Mouse (Mus musculus) embryonic facial prominence, embryonic 10.5 days (tissue): ENCODE results near the gene Stum. TPM values are rescaled to one million over a fixed set of nuclear protein-coding genes. Genes with fewer than 3 reads are reported as not detected.
A peak's percentile ranks its signal among the peaks of the same experiment; 100 is the strongest.
"Not testable (repeated sequence)": the region's sequence is repeated elsewhere in the genome, so short reads cannot be mapped to it uniquely, and the experiment has no call there.

Source experiments
- DNase-seq: peaks from one replicate; pipeline ENCODE4 v3.0.0-alpha.2; 2017; ENCODE audit warnings: low spot score
- H3K27ac ChIP-seq: fragments of 300-500 bp; sonication (generic); replicated peaks from 2 replicates; pipeline ENCODE4 v1.5.1; 2016; ENCODE audit warnings: mild to moderate bottlenecking
- H3K27me3 ChIP-seq: fragments of 300-500 bp; sonication (generic); replicated peaks from 2 replicates; pipeline ENCODE4 v1.6.1; 2016; ENCODE audit warnings: low read depth, mild to moderate bottlenecking; ENCODE audit not compliant: poor library complexity, severe bottlenecking
- H3K36me3 ChIP-seq: fragments of 300-500 bp; sonication (generic); replicated peaks from 2 replicates; pipeline ENCODE4 v1.6.1; 2016; ENCODE audit warnings: mild to moderate bottlenecking, moderate library complexity
- H3K4me1 ChIP-seq: fragments of 300-500 bp; sonication (generic); 2 replicates; pipeline ENCODE4 v1.6.1; 2016
- H3K4me3 ChIP-seq: fragments of 300-500 bp; sonication (generic); 2 replicates; pipeline ENCODE4 v1.5.1; 2016; ENCODE audit warnings: mild to moderate bottlenecking, moderate library complexity
- H3K9me3 ChIP-seq: fragments of 300-500 bp; sonication (generic); 2 replicates; pipeline ENCODE4 v1.6.1; 2016; ENCODE audit warnings: mild to moderate bottlenecking
- WGBS: fragments of 180-500 bp; shearing (Covaris S2); methylation state at CpG from one replicate; pipeline ENCODE4 v1.1.7; 2016; 5-methylcytosine and 5-hydroxymethylcytosine counted together
- polyA plus RNA-seq: library from polyadenylated mRNA; unstranded; fragments of >200 nt; fragmentation: Nextera tagmentation; extraction: Ambion mirVana; gene quantifications from 2 replicates; pipeline ENCODE4 v1.2.1, GENCODE M21; 2016

Stum gene
- 1.1 and 3.5 TPM in 2 replicates for polyA plus RNA-seq

DNA sequence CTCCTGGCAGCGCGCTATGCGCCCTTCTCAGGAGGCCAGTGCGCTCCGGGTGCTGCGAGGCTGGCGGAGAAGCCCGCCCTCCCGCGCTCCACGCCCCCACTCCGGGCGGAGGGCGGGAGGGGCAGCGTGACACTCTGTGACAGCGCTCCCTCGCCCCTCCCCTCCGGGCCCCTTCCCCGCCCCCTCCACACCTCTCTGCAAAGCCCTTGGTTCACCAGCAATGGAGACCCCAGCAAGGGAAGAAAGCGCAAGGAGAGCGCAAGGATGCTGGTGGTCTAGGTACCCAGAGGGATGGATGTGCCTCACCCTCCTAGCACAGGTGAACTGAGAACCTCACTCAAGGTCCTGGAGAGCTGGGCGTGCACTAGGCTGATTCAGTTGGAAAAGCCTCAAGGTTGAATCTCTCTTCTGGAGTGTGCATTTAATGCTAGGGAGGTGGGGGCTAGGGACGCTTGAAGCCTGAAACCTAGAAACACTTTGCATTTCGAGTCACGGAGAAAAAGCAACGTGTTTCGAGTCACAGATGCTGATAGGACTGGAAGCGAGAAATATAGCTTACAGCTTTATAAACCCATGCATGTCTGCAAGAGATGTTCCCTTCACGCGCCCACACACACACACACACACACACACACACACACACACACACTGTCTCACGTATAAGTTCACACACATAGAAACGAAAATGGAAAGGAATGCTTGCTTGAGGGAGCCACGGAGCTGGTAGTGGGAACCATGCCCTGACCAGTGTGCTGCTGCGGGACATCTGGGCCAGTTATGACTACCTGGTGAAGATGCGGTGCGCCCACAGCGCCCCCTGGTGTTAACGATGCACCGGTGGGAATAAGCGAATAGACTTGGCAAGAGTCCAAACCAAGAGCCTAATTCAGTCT lies at the start of gene Stum:
Gene Stum (minus strand): TSS at position 106 of the 893 bp plus-strand sequence.
- 3% methylated on average over 40 of the region's 40 CpGs for WGBS
- H3K4me3 ChIP-seq: peak within 1 kb of the TSS; percentile 65
- H3K4me1 ChIP-seq: peaks cover 38% of the 10 kb centered on the region
- H3K27me3 ChIP-seq: peaks cover 77% of the 10 kb centered on the region
- DNase-seq: peak; percentile 86
- H3K27ac ChIP-seq: peak within 1 kb of the TSS; percentile 70
- no peaks in the 10 kb centered on the region for H3K9me3 ChIP-seq
- H3K36me3 ChIP-seq: no peaks in the 10 kb centered on the region

- no peaks in the 10 kb centered on the region for H3K27me3 ChIP-seq
Measured at GRCm38 (mm10) chr1:180532671-180533070, 49.4 kb upstream of the Stum start.

DNA sequence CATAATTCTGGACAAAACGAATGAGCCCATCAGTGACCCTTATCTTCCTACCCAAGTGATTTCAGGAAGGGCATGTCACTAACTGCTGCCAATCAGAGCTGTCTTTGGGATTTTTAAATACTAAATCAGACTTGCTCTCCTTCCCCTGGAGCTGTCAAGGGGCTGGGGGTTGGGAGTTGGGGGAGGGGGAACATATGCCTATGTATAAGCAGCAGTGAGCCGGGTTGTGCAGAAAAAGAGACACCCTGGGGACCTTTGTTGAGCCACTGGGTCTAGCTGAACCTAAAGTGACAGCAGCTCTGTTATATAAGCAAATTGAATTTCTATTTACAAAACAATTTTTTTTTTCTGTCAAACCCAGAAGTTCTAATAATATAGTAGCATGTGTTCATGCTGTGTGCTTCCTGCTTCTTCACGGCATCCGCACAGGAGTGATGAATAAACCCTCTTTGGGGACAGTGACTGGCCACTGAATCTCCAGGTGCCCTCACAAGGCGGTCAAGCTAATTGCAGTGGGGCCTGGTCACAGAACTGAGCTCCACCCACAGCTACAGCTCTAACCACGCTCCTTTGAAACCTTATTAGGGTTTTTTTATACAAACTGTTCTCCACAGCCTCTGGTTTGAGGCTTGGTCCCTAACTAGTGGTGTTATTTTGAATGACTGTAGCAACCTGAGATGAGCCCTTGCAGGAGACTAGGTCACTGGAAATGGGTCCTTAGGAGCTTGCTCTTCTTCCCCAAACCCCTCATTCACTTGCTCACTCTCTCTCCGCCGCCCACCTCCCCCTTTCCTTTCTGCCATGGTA lies 47.4 kb upstream of the Stum start:
- 67% methylated on average over 8 of the region's 8 CpGs for WGBS

More at GRCm38 (mm10) chr1:180532671-180533070, 49.4 kb upstream of the Stum start:
- Histone ChIP-seq H3K27ac (no peak overlapping the region), H3K4me1 (peaks cover 16% of the 10 kb centered on the region; the same call in 1 of the 2 replicates), H3K36me3 (0 out of 2 replicates have a peak, but pooled peaks cover 4% of the 10 kb centered on the region), H3K4me3 (no peak overlapping the region), H3K9me3 (peaks cover 16% of the 10 kb centered on the region; the same call in 1 of the 2 replicates)
- DNase-seq: no peak
- WGBS: 95% methylated on average over 11 of the region's 11 CpGs

DNA sequence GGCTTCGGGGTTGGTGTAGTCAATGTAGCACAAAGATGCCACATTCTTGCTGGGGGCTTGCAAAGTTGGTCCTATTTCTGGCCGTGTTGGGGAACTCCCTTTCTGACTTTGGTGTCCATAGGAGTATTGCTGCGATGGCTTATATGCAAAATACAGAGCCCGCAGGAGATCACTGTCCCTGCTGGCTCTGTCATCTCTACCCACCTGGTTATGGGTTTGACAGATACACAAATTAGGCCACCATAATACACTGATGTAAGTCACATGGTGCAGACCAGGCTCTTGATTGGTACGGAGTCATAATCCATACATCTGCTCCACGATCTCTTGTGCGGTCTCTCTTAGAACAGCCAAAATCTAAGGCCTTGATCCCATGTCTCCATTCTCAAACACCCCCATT lies 46.5 kb upstream of the Stum start:
- 0 out of 2 replicates have a peak, but pooled peaks cover 4% of the 10 kb centered on the region for H3K36me3 ChIP-seq
- H3K27ac ChIP-seq: no peak overlapping the region
- WGBS: 88% methylated on average over 7 of the region's 7 CpGs
- H3K27me3 ChIP-seq: no peaks in the 10 kb centered on the region
- H3K4me3 ChIP-seq: no peak overlapping the region
- peaks cover 16% of the 10 kb centered on the region; the same call in 1 of the 2 replicates for H3K4me1 ChIP-seq
- no peak for DNase-seq
- H3K9me3 ChIP-seq: peaks cover 16% of the 10 kb centered on the region; the same call in 1 of the 2 replicates

More for the DNA sequence above, 47.4 kb upstream of the Stum start:
- peaks cover 16% of the 10 kb centered on the region; the same call in 1 of the 2 replicates for H3K4me1 ChIP-seq
- H3K27me3 ChIP-seq: no peaks in the 10 kb centered on the region
- H3K9me3 ChIP-seq: peaks cover 16% of the 10 kb centered on the region; the same call in 1 of the 2 replicates
- H3K4me3 ChIP-seq: no peak overlapping the region
- no peak for DNase-seq
- 0 out of 2 replicates have a peak, but pooled peaks cover 4% of the 10 kb centered on the region for H3K36me3 ChIP-seq
- no peak overlapping the region for H3K27ac ChIP-seq

- WGBS: 79% methylated on average over 1 of the region's 1 CpGs
- H3K4me3 ChIP-seq: no peak overlapping the region
- H3K27ac ChIP-seq: no peak overlapping the region
- H3K4me1 ChIP-seq: peaks cover 14% of the 10 kb centered on the region; the same call in 1 of the 2 replicates
- DNase-seq: no peak
- no peaks in the 10 kb centered on the region for H3K9me3 ChIP-seq
- H3K36me3 ChIP-seq: no peaks in the 10 kb centered on the region
- no peaks in the 10 kb centered on the region for H3K27me3 ChIP-seq
Measured at GRCm38 (mm10) chr1:180525301-180525700, 42.0 kb upstream of the Stum start.

DNA sequence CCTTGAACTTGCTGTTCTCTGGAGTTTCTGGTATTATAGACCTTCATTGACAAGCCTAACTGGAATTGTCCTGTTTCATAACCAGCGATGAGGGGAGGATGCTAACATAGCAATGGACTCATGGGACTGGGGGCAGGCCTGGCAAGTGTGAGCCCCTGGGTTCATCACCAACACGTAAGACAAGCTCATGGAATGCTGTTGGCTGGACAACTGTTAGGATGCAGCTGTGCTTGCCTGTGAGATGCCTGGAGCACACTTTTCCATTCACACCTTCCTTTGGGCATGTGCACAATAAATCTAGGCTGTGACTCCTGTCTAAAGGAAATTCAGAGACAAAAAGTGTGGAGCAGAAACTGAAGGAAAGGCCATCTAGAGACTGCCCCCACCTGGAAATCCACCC lies 40.0 kb upstream of the Stum start:
- WGBS: 82% methylated on average over 2 of the region's 2 CpGs
- H3K27me3 ChIP-seq: no peaks in the 10 kb centered on the region
- H3K4me1 ChIP-seq: peaks cover 12% of the 10 kb centered on the region; the same call in 1 of the 2 replicates
- H3K4me3 ChIP-seq: no peak overlapping the region
- H3K9me3 ChIP-seq: no peaks in the 10 kb centered on the region
- DNase-seq: no peak
- H3K36me3 ChIP-seq: no peaks in the 10 kb centered on the region
- H3K27ac ChIP-seq: no peak overlapping the region

DNA sequence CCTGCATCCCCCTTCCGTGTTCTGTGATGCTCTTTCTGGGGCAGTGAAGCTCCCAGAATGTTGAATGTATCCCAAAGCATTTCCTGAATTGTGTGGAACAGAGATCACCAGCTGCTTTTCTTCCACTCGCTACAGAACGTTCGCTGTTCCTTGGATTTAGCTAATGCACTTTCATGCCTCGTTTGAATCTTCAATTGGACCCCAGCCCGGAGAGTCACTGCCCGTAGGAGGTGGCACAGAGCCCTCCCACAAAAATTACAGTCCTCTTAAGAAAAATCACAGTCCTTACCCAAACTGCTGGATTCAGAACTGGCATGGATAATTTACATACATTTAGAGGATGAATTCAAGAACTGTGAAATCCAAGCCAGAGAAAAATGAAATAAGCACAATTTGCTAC lies 36.9 kb upstream of the Stum start:
- Histone ChIP-seq H3K9me3 (no peaks in the 10 kb centered on the region), H3K36me3 (no peaks in the 10 kb centered on the region), H3K27ac (no peak overlapping the region), H3K4me3 (no peak overlapping the region), H3K27me3 (no peaks in the 10 kb centered on the region), H3K4me1 (peaks cover 4% of the 10 kb centered on the region; the same call in 1 of the 2 replicates)
- DNase-seq: no peak
- 54% methylated on average over 7 of the region's 7 CpGs for WGBS

GRCm38 (mm10) chr1:180519520-180519919 lies 36.2 kb upstream of the Stum start:
- WGBS: 87% methylated on average over 8 of the region's 8 CpGs
- Histone ChIP-seq H3K36me3 (no peaks in the 10 kb centered on the region), H3K9me3 (no peaks in the 10 kb centered on the region), H3K4me3 (no peak overlapping the region), H3K27me3 (no peaks in the 10 kb centered on the region), H3K27ac (no peak overlapping the region), H3K4me1 (peaks cover 4% of the 10 kb centered on the region; the same call in 1 of the 2 replicates)
- no peak for DNase-seq

GRCm38 (mm10) chr1:180518899-180519298 lies 35.6 kb upstream of the Stum start:
- DNase-seq, H3K4me1 ChIP-seq, H3K9me3 ChIP-seq, H3K27me3 ChIP-seq, H3K27ac ChIP-seq, H3K36me3 ChIP-seq, H3K4me3 ChIP-seq: not testable (repeated sequence)
- 92% methylated on average over 7 of the region's 7 CpGs for WGBS

- Histone ChIP-seq H3K4me3 (no peak overlapping the region), H3K27me3 (no peaks in the 10 kb centered on the region), H3K36me3 (no peaks in the 10 kb centered on the region), H3K4me1 (peaks cover 4% of the 10 kb centered on the region; the same call in 1 of the 2 replicates), H3K27ac (no peak overlapping the region), H3K9me3 (no peaks in the 10 kb centered on the region)
- 77% methylated on average over 8 of the region's 8 CpGs for WGBS
- no peak for DNase-seq
Measured at GRCm38 (mm10) chr1:180518412-180518811, 35.1 kb upstream of the Stum start.

DNA sequence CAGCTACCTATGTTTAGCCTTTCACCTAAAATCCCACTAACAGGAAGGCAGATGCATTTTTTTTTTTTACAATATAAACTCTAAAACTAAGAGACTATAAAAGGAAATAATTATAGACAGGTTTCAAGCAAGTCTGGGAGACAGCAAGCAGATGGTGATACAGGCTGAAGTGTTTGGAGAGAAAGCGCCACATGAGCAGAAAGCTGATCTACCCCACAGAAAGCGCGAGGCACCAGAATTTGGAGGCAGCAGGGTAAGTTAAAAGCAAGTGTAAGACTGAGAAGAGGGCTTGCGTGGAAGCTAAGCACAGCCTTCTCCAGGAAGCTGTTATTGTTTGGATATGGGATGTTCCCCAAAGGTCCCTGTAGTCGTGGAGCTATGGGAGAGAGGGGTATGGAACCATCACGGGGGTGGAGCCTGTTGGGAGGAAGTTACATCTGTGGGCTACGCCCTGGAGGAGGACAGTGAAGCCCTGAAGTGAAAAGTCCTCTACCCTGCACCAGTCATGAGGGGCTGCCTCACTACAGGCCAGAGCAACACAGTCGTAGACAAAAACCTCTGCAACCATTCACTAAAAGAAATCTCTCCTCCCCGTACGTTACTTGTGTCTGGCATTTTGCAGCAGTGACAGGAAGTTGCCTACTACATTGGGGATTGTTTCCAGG lies 34.2 kb upstream of the Stum start:
- H3K27ac ChIP-seq: no peak overlapping the region
- no peaks in the 10 kb centered on the region for H3K27me3 ChIP-seq
- H3K4me1 ChIP-seq: peaks cover 4% of the 10 kb centered on the region; the same call in 1 of the 2 replicates
- H3K9me3 ChIP-seq: no peaks in the 10 kb centered on the region
- H3K36me3 ChIP-seq: no peaks in the 10 kb centered on the region
- DNase-seq: no peak
- no peak overlapping the region for H3K4me3 ChIP-seq
- 73% methylated on average over 10 of the region's 10 CpGs for WGBS

DNA sequence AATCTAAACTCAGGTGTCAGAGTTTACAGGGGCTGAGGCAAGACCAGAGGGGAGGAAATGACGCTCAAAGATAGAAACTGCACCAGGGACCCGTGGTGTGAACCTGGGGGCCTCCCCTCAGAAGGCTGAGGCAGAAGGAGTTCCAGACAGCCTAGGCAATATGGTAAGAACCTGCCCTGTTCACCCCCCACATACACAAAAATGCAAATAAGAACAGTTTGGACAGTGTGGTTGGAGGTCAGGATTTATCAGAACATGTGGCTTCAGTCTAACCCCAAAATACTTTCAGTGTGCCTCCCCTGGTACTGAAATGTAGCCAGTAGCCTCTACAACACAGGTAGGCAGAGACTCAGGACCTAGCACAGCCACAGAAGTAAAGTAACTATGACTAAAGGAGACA lies 30.8 kb upstream of the Stum start:
- Histone ChIP-seq H3K27me3 (no peaks in the 10 kb centered on the region), H3K27ac (no peak overlapping the region), H3K36me3 (no peaks in the 10 kb centered on the region), H3K9me3 (no peaks in the 10 kb centered on the region), H3K4me3 (no peak overlapping the region), H3K4me1 (peaks cover 19% of the 10 kb centered on the region)
- DNase-seq: no peak
- 83% methylated on average over 2 of the region's 2 CpGs for WGBS
